Mouse (Mus musculus): ENCODE results near the gene Acadvl.

DNA sequence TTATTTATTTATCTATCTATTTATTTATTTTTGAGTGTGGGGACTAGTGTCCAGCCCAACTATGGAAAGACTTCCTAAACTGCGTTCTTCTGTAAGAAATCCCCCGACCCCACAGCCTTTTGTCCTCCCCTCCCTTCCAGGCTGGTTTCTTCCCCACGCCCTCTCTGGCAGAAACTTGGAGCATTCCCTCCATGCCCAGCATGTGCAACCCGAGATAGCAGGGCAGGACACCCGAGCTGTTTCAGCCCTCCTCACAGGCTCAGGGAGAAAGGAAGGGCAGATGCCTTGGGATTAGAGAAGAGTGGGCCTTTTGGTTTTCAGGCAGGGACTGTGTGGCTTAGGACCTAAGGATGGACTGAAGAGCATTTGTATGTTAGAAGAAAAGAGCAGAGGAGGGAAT, 32.3 kb downstream of the Acadvl start:
- no peak for TF ChIP-seq CTCF (conservative IDR thresholded peaks at IDR 0.05; ENCODE audit: low read length)
- TF ChIP-seq NANOG (IDR thresholded peaks at IDR 0.05; ENCODE audit: borderline replicate concordance, low read length), result no peak
